Mouse (Mus musculus) bone marrow macrophage, adult 2 months (primary cell): ENCODE results near the gene Cox5a. TPM values are rescaled to one million over a fixed set of nuclear protein-coding genes. Genes with fewer than 3 reads are reported as not detected.

Source experiments
- H3K27ac ChIP-seq: 2 replicates; pipeline ENCODE4 v1.5.1; 2012; ENCODE audit warnings: low read depth, low read length; ENCODE audit not compliant: insufficient read depth
- H3K4me1 ChIP-seq: 2 replicates; pipeline ENCODE4 v1.6.1; 2012; ENCODE audit warnings: low read length; ENCODE audit not compliant: control insufficient read depth, insufficient read depth
- H3K4me3 ChIP-seq: 2 replicates; pipeline ENCODE4 v1.5.1; 2012; ENCODE audit warnings: mild to moderate bottlenecking, low read length, moderate library complexity; ENCODE audit not compliant: insufficient read depth
- CTCF ChIP-seq: IDR thresholded peaks from 2 replicates; pipeline ENCODE4 v1.5.1; 2012; ENCODE audit warnings: low read depth, mild to moderate bottlenecking, low read length, moderate library complexity
- POLR2A ChIP-seq: IDR thresholded peaks from 2 replicates; pipeline ENCODE4 v1.6.1; 2012; ENCODE audit warnings: mild to moderate bottlenecking, low read depth, low read length, borderline replicate concordance
- polyA plus RNA-seq: library from polyadenylated mRNA; stranded (reverse); fragments of >200 nt; gene quantifications from 2 replicates; pipeline ENCODE4 v1.2.4, GENCODE M21; 2012; ENCODE audit not compliant: missing spikeins, insufficient read depth, insufficient read length

The Cox5a gene
- polyA plus RNA-seq, 1 experiment, result 346 TPM

DNA sequence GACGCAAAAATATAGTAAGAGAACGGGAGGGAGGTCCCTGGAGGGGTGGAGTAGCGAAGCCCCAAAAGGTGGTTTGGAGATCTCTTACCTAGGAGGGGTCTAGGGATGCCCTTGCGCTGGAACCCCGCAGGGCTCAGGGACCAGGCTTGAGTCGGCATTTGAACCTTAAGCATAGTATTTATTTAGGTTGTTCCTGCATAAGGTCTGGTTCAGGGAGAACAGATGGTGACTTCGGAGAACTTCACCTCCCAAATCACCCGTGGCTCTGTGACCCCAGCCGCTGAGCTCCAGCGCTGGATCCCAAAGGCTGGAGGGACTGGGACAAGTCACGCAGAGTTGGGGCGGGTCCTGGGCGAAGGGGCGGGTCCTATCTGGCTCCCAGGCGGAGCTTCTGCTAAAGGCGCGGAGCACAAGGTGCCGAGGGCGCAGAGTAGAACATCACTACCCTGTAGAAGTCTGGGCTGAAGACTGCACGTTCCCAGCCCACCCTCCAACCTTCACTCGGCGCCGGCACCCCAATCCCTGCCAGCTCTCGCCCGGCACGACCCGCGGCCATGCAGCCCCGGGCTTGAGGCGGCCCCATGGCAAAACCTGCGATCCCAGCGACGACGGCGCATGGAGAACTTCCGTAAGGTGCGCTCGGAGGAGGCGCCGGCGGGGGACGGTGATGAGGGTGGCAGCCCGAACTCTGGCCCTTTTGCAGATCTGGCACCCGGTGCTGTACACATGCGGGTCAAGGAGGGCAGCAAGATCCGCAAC, 17.3 kb upstream of the Cox5a start, which contains the start of gene Rpp25:
Rpp25 (plus strand) TSS at position 405 of the 759 bp plus-strand sequence.
- peak within 1 kb of the TSS; percentile 56 for H3K4me3 ChIP-seq
- H3K27ac ChIP-seq, result no peak within 1 kb of the TSS
- no peaks in the 10 kb centered on the region for H3K4me1 ChIP-seq
- TF ChIP-seq POLR2A (no peak), CTCF (no peak)

DNA sequence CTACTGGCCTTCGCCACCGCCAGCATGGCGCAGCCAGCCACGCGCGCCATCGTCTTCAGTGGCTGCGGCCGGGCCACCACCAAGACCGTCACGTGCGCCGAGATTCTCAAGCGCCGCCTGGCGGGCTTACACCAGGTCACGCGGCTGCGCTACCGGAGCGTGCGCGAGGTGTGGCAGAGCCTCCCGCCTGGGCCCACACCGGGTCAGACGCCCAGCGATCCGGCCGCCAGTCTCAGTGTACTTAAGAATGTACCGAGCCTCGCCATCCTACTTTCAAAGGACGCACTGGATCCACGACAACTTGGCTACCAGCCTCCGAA, 16.7 kb upstream of the Cox5a start:
- Histone ChIP-seq H3K27ac (no peak overlapping the region), H3K4me1 (no peaks in the 10 kb centered on the region), H3K4me3 (peak overlapping the region; percentile 56)
- no peak for TF ChIP-seq POLR2A
- TF ChIP-seq CTCF, result no peak

DNA sequence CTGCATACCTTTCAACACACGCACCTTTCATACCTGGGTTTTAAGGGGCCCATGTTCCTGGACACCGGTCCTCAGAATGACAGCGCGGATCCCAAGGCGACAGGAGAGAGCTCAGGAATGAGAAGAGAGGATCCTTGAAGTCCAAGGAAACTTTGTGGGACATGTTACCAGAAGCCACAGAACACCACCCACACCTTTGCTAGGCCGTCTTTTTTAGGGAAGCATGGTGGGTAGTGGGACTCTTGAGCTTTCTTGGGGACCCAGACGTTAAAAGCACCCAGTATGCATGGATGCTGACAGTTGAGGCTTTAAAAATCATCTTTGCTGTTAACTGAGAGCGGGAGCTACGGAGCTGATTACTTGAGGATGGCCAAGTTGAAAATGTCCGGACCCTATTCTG, 16.2 kb upstream of the Cox5a start:
- Histone ChIP-seq H3K4me3 (no peak overlapping the region), H3K4me1 (no peaks in the 10 kb centered on the region), H3K27ac (no peak overlapping the region)
- TF ChIP-seq POLR2A (no peak), CTCF (no peak)

DNA sequence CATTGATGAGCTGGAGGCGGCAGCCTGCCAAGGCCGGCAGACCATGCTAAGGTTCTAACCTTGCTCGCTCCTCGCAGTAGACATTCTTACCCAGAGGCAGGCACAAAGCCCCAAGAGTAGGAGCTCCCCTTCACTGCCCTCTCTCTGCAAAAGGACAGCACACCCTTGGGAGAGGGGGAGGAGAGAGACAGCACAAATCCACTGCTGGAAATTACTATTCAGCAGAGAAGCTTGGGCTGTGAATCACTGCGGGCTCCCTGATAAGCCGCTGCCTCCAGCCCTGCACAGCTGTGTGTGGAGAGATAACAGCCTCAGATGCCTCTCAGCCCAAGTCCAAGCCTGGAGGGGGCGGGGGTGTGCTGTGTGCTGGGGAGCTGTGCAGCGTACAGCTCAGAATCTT, 15.4 kb upstream of the Cox5a start:
- H3K4me3 ChIP-seq, result no peak overlapping the region
- H3K27ac ChIP-seq, result no peak overlapping the region
- no peak for TF ChIP-seq CTCF
- no peaks in the 10 kb centered on the region for H3K4me1 ChIP-seq

DNA sequence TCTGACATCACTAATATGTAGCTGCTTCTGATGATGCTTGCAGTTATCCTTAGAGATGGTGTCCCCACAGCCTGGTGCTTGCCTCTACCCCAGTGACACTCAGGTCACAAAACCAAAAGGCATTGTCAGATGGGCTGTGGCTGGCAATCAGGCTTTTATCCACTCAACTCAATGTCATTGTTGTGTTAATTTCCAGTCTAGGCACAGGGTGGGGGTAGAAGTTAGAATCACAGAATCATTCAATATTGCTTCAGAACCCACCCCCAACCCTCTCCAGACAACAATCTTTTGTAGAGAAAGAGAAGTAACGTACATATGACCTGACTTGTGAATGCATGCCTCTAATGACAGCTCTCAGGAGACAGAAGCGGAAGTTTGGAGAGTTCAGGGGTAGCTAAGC, 10.5 kb upstream of the Cox5a start:
- Histone ChIP-seq H3K4me1 (no peaks in the 10 kb centered on the region), H3K27ac (no peak overlapping the region), H3K4me3 (no peak overlapping the region)
- TF ChIP-seq POLR2A (no peak), CTCF (no peak)

DNA sequence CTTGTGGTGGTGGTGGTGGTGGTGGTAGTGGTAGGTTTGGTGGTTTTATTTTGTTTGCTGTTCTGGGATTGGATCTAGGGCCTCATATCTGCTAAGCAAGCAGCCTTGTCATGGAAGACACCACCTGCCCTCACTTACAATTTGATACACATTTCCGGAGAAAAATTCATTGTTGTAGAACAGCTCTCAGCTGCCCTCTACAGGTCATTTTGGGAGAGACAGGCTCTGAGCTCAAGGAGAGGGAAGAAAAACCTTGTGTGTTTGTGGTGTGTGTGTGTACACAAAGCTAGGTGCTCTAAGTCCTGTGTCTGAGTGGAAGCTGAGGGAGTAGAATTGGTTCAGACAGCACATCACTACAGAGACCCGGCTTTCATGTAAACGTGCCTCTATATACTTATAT, 4.0 kb upstream of the Cox5a start:
- H3K4me1 ChIP-seq, result no peaks in the 10 kb centered on the region
- no peak overlapping the region for H3K4me3 ChIP-seq
- no peak overlapping the region for H3K27ac ChIP-seq
- TF ChIP-seq CTCF (no peak), POLR2A (no peak)

DNA sequence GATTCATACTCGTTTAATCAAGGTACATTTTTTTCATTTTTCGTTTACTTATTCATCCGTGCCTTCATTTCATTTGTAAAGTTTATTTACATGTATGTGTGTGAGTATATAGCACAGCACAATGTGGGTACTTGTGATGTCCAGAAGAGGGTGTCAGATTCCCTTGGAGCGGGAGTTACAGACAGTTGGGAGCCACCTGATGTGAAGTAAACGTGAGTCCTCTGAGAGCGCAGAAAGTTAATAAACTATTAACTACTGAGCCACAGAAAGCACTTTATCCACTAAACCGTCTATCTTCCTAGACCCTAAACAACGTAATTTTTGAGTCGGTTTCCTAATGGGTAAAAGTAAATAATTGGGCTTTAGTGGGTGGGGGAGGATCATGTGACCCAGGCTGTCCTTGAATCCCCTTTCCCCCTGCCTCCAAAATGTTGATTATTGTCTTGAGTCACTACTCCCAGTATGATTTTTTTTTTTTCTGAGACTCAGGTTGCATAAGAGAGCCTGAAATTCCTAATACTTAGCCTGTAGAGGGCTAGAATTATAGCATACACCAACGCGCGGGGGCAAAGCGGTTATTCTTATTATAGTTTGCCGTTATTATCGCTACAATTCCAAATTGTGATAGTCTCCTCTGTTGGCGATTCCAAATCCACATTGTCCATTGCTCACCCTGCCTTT, 559 bp upstream of the Cox5a start:
- peak overlapping the region; percentile 82 for H3K4me3 ChIP-seq
- H3K4me1 ChIP-seq, result peaks cover 19% of the 10 kb centered on the region
- no peak for TF ChIP-seq POLR2A
- TF ChIP-seq CTCF, result no peak
- peak overlapping the region; percentile 77 for H3K27ac ChIP-seq

DNA sequence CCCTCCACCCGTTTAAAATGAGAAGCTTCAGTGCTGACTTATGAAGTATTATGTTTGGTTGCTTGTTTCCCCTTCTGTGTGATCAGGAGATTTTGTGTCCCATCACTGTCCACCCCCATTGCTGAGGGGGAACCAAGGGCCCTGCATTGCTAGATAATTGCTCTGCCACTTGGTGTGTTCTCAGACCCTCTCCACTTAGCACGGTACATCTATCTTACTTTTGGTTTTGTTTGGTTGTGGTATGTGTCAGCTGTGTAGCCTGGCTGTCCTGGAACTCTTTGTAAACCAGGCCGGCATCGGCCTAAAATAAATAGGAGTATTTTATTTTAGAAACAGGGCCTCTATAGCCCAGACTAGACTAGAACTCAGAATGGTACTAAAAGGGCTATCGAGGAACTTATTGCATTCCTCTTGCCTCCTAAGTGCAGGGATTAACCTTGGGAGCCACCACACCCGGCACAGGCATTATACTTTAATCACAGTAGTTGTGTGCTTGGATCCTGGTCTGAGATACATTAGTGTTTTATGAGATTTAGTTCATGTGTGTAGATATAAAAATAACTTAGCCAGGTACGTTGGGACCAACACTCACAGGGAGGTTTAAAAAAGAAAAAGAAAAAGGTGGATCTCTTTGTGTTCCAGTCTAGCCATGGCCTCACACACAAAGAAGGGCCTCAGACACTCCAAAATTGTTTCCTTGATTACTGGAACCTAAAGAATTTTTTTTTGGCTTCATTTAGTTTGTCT, 1.2 kb downstream of the Cox5a start:
- Histone ChIP-seq H3K4me3 (peak overlapping the region; percentile 82), H3K27ac (peak overlapping the region; percentile 74), H3K4me1 (peaks cover 30% of the 10 kb centered on the region)
- TF ChIP-seq POLR2A, result no peak
- TF ChIP-seq CTCF, result no peak

DNA sequence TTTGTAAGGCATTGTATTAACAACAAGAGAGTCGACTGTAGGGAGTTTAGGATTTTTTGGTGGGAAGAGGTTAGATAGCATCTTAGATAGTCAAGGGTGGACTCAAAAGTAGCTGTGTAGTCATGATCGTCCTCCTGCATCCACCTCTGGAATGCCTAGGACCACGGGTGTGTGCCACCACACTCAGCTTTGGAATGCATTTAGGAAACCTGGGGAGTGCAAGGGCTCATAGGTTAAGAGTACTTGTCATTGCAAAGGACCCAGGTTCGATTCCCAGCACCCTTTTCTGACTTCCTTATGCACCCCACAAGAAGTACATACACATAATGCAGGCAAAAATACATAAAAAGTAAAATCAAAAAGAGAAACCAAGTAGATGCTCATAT, 1.8 kb downstream of the Cox5a start:
- no peak for TF ChIP-seq CTCF
- no peak for TF ChIP-seq POLR2A
- peak overlapping the region; percentile 82 for H3K4me3 ChIP-seq

DNA sequence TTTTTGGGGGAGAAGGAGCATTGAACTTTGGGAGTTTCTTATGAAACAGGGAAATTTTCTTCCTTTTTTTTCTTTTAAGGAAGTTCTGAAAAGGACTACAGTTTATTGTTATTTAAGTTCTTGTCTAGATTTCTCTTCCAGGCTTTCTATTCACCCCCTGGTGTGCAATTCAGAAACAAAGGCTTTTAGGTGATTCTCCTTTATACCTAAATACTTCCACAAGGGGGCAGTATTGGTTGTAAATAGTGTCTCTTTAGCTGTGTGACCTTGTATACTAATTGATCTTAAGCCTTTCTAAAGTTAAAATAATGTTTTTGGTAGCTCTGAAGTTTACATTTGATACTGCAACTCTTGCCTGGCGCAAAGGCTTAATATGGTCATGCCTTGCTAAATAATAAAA, 2.7 kb downstream of the Cox5a start:
- TF ChIP-seq POLR2A, result no peak
- TF ChIP-seq CTCF, result no peak
- Histone ChIP-seq H3K4me1 (peaks cover 35% of the 10 kb centered on the region), H3K4me3 (no peak overlapping the region), H3K27ac (peak overlapping the region; percentile 74)

More for the DNA sequence above, 1.8 kb downstream of the Cox5a start:
- no peak overlapping the region for H3K27ac ChIP-seq
- H3K4me1 ChIP-seq, result peaks cover 30% of the 10 kb centered on the region
